Mouse (Mus musculus) C2C12 (cell line): Measurements from ENCODE around the gene Tomm34.

ENCODE experiments used
- CTCF ChIP-seq: IDR thresholded peaks from one replicate; pipeline ENCODE4 v1.5.1; 2011; ENCODE audit not compliant: control insufficient read depth, insufficient read depth, insufficient read length
- MAX ChIP-seq: IDR thresholded peaks from one replicate; pipeline ENCODE4 v1.6.1; 2011; ENCODE audit warnings: mild to moderate bottlenecking, control low read depth
- USF1 ChIP-seq: IDR thresholded peaks from one replicate; pipeline ENCODE4 v1.6.1; 2011; ENCODE audit warnings: low read depth, mild to moderate bottlenecking, control low read depth, moderate library complexity

- TF ChIP-seq CTCF = no peak
- TF ChIP-seq MAX = no peak
- no peak for TF ChIP-seq USF1
Measured at GRCm38 (mm10) chr2:164073120-164073519, 2.2 kb upstream of the Tomm34 start.
